Mouse (Mus musculus) R1 (cell line): ENCODE results near the gene Ccdc114.
"Not testable (repeated sequence)": the region's sequence is repeated elsewhere in the genome, so short reads cannot be mapped to it uniquely, and the experiment has no call there.

ENCODE experiments used
- DNase-seq: peaks from one replicate; pipeline ENCODE4 v3.0.0-alpha.2; 2018; ENCODE audit warnings: low read depth, low spot score

The Ccdc114 gene

GRCm38 (mm10) chr7:45923762-45924428 is at the start of gene Ccdc114:
Ccdc114 (plus strand) TSS chr7:45924072.
- peak; percentile 95 for DNase-seq

GRCm38 (mm10) chr7:45876895-45877294 is 47.0 kb upstream of the Ccdc114 start:
- DNase-seq = no peak

- DNase-seq = not testable (repeated sequence)
Observed at GRCm38 (mm10) chr7:45878278-45878677, 45.6 kb upstream of the Ccdc114 start, which contains the start of gene Grin2d. Grin2d (minus strand) TSS chr7:45878378.

GRCm38 (mm10) chr7:45880531-45880930 is 43.3 kb upstream of the Ccdc114 start:
- DNase-seq = peak; percentile 83

- peak; percentile 79 for DNase-seq
Observed at GRCm38 (mm10) chr7:45881011-45881410, 42.9 kb upstream of the Ccdc114 start.

- no peak for DNase-seq
Observed at GRCm38 (mm10) chr7:45887246-45887645, 36.6 kb upstream of the Ccdc114 start.

GRCm38 (mm10) chr7:45892651-45893050 is 31.2 kb upstream of the Ccdc114 start:
- DNase-seq = no peak

- DNase-seq = no peak
Observed at GRCm38 (mm10) chr7:45895931-45896516, 27.8 kb upstream of the Ccdc114 start.

- DNase-seq = peak; percentile 100
Observed at GRCm38 (mm10) chr7:45896517-45897257, 27.2 kb upstream of the Ccdc114 start, which contains the start of the genes Syngr4 and Tmem143. Syngr4 (minus strand) TSS chr7:45896714. Tmem143 (plus strand) TSS chr7:45896941.

- DNase-seq = peak; percentile 96
Observed at GRCm38 (mm10) chr7:45897258-45897757, 26.6 kb upstream of the Ccdc114 start.

GRCm38 (mm10) chr7:45898125-45898524 is 25.7 kb upstream of the Ccdc114 start:
- DNase-seq = peak; percentile 74

GRCm38 (mm10) chr7:45901562-45901961 is 22.3 kb upstream of the Ccdc114 start:
- DNase-seq = peak; percentile 92

- peak; percentile 44 for DNase-seq
Observed at GRCm38 (mm10) chr7:45902481-45903002, 21.3 kb upstream of the Ccdc114 start.

- DNase-seq = no peak
Observed at GRCm38 (mm10) chr7:45906622-45907021, 17.2 kb upstream of the Ccdc114 start.

- DNase-seq = no peak
Observed at GRCm38 (mm10) chr7:45908384-45908783, 15.5 kb upstream of the Ccdc114 start.

- no peak for DNase-seq
Observed at GRCm38 (mm10) chr7:45909145-45909544, 14.7 kb upstream of the Ccdc114 start.

GRCm38 (mm10) chr7:45914067-45914466 is 9.8 kb upstream of the Ccdc114 start:
- DNase-seq = no peak

GRCm38 (mm10) chr7:45915011-45915410 is 8.9 kb upstream of the Ccdc114 start:
- DNase-seq = no peak

- DNase-seq = peak; percentile 88
Observed at GRCm38 (mm10) chr7:45916056-45917003, 7.5 kb upstream of the Ccdc114 start.

GRCm38 (mm10) chr7:45917004-45917704 is 6.7 kb upstream of the Ccdc114 start:
- peak; percentile 25 for DNase-seq
